Mouse (Mus musculus): ENCODE results near the gene Lce1b.

DNA sequence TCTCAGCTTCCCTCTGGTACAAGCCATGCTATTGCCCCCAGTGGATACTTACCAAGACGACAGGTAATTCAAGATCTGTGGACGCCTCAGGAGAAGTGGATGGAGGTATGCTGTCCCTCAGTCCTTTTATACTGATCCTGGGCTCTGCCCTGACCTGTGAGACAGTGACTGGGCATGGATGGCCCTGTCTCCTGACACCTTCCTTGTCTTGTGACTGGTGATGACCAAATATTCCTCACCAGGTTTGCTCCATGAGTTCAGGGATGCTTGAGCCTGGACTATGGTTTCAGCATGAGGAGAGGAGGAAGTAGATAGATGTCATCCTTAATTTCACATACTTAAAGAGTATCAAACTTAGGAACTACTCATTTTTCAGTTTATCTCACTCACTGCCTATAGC, 30.4 kb upstream of the Lce1b start, which contains the start of gene Lce1d:
- TF ChIP-seq HCFC1 (IDR thresholded peaks at IDR 0.05; ENCODE audit: low read depth, low read length) (no peak), CTCF (conservative IDR thresholded peaks at IDR 0.05 in 1 of 2, IDR thresholded peaks at IDR 0.05 in 1 of 2; ENCODE audit: low read depth in 2 of 2, low read length in 2 of 2) (no peak), ETS1 (conservative IDR thresholded peaks at IDR 0.05; ENCODE audit: low read depth, low read length) (no peak), POLR2A (IDR thresholded peaks at IDR 0.05; ENCODE audit: low read depth, low read length) (no peak), ELF1 (IDR thresholded peaks at IDR 0.05; ENCODE audit: low read depth, low read length) (no peak), RAD21 (IDR thresholded peaks at IDR 0.05; ENCODE audit: low read depth, low read length) (no peak), NRF1 (IDR thresholded peaks at IDR 0.05; ENCODE audit: low read depth, low read length) (no peak), TCF12 (IDR thresholded peaks at IDR 0.05; ENCODE audit: low read depth, low read length) (no peak), JUN (IDR thresholded peaks at IDR 0.05; ENCODE audit: insufficient read depth, low read depth, low read length) (no peak), EP300 (IDR thresholded peaks at IDR 0.05; ENCODE audit: low read length) (no peak)

Data from CH12.LX (cell line).